Mouse (Mus musculus) liver, embryonic 16.5 days (tissue): ENCODE results near the gene Shroom4. TPM values are rescaled to one million over a fixed set of nuclear protein-coding genes. Genes with fewer than 3 reads are reported as not detected.

Source experiments
- ATAC-seq: fragments of 200-750 bp; cut with Nextera tagmentation; 2 replicates; pipeline ENCODE4 v1.8.0; 2017; ENCODE audit warnings: low read depth, mild to moderate bottlenecking, moderate number of reproducible peaks, moderate library complexity
- H3K27ac ChIP-seq: fragments of 300-500 bp; sonication (generic); 2 replicates; pipeline ENCODE4 v1.5.1; 2014; ENCODE audit warnings: mild to moderate bottlenecking, low read length
- H3K27me3 ChIP-seq: fragments of 300-500 bp; sonication (generic); 2 replicates; pipeline ENCODE4 v1.6.1; 2014; ENCODE audit warnings: low read depth, low read length, mixed read lengths; ENCODE audit not compliant: control insufficient read depth, insufficient read depth
- H3K36me3 ChIP-seq: fragments of 300-500 bp; sonication (generic); 2 replicates; pipeline ENCODE4 v1.6.1; 2014; ENCODE audit warnings: mild to moderate bottlenecking; ENCODE audit not compliant: control insufficient read depth, insufficient read depth
- H3K4me1 ChIP-seq: fragments of 300-500 bp; sonication (generic); 2 replicates; pipeline ENCODE4 v1.6.1; 2014; ENCODE audit warnings: low read depth, low read length, mixed read lengths; ENCODE audit not compliant: control insufficient read depth
- H3K4me2 ChIP-seq: fragments of 300-500 bp; sonication (generic); 2 replicates; pipeline ENCODE4 v1.6.1; 2014; ENCODE audit warnings: low read depth, low read length, mixed read lengths
- H3K4me3 ChIP-seq: fragments of 300-500 bp; sonication (generic); 2 replicates; pipeline ENCODE4 v1.5.1; 2014; ENCODE audit warnings: low read depth, mild to moderate bottlenecking, low read length
- H3K9ac ChIP-seq: fragments of 300-500 bp; sonication (generic); 2 replicates; pipeline ENCODE4 v1.6.1; 2014; ENCODE audit warnings: low read depth, low read length
- H3K9me3 ChIP-seq: fragments of 300-500 bp; sonication (generic); replicated peaks from 2 replicates; pipeline ENCODE4 v1.6.1; 2016; ENCODE audit warnings: low read length; ENCODE audit not compliant: control insufficient read depth
- WGBS: fragments of 180-500 bp; shearing (Covaris S2); extraction: QIAGEN DNeasy Blood & Tissue Kit; methylation state at CpG from one replicate; pipeline ENCODE4 v1.1.7; 2014; ENCODE audit not compliant: insufficient replicate concordance; 5-methylcytosine and 5-hydroxymethylcytosine counted together
- polyA plus RNA-seq: library from polyadenylated mRNA; unstranded; fragments of >200 nt; fragmentation: Nextera tagmentation; extraction: Ambion mirVana; gene quantifications from 2 replicates; pipeline ENCODE4 v1.2.1, GENCODE M21; 2015

Gene Shroom4
- polyA plus RNA-seq, 1 experiment from 2014 or later, result 0.28 TPM

GRCm38 (mm10) chrX:6654024-6654423, 254.4 kb downstream of the Shroom4 start:
- no peaks in the 10 kb centered on the region for H3K4me1 ChIP-seq
- WGBS, result 2% methylated on average over 2 of the region's 2 CpGs
- H3K4me3 ChIP-seq, result no peak overlapping the region
- no peak for ATAC-seq
- no peak overlapping the region for H3K27ac ChIP-seq
- H3K36me3 ChIP-seq, result no peaks in the 10 kb centered on the region
- H3K27me3 ChIP-seq, result no peaks in the 10 kb centered on the region
- H3K4me2 ChIP-seq, result no peak overlapping the region
- H3K9me3 ChIP-seq, result no peaks in the 10 kb centered on the region
- H3K9ac ChIP-seq, result no peak overlapping the region

- Histone ChIP-seq H3K27me3 (no peaks in the 10 kb centered on the region), H3K36me3 (no peaks in the 10 kb centered on the region), H3K4me2 (no peak overlapping the region), H3K9ac (no peak overlapping the region), H3K9me3 (no peaks in the 10 kb centered on the region), H3K4me1 (no peaks in the 10 kb centered on the region), H3K4me3 (no peak overlapping the region), H3K27ac (no peak overlapping the region)
- 74% methylated on average over 1 of the region's 1 CpGs for WGBS
- ATAC-seq, result no peak
Measured at GRCm38 (mm10) chrX:6658820-6659324, 259.2 kb downstream of the Shroom4 start.

Other genes starting within 250 kb of the Shroom4 start
- gene Nudt10, start 226.8 kb upstream of the Shroom4 start, polyA plus RNA-seq, result 0.09 TPM in 1 of 2 replicates, not detected in the other
- gene Bmp15, start 79.1 kb upstream of the Shroom4 start, polyA plus RNA-seq, result not detected in 2 replicates